Mouse (Mus musculus): ENCODE measurements around the gene Boc.

Gene Boc

DNA sequence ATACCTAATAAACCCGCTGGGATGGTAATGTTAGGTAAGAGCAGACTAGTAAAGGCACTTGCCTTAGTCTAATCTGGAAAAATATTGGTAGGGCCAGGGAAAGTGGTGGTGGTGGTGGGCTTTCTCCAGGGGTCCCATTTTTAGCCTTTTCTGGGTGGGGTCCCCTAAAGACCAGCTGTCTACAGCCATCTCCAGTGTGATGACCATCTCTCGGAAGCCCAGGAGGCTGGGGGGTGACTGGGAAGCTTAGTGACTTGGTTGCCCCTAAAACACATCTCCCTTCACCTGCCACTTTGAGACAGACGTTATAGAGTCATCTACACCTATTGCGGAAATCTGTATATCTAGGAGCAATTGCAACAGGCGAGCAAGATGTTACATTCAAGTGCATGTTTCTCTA, 6.0 kb downstream of the Boc start:
- no peak for DNase-seq (ENCODE audit: low spot score)

DNA sequence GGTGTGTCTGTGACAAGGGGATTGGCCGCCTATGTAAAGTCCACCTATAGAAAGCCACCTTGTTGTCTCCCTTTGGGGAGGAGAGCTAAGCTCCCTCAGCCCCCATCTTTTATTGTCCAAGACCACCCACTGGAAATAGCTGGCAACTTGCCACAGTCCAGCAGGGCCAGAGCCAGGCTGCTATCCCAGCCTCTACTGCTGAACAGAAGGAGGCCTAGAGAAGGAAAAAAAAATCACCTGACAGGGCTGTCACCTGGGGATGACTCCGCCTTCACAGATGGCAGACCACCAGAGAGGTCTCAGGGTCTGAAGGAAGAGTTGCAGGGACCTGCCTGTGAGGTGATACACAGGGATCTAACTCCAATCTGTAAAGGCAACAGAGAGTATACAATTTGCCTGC, 6.7 kb downstream of the Boc start:
- DNase-seq (ENCODE audit: low spot score) = no peak

DNA sequence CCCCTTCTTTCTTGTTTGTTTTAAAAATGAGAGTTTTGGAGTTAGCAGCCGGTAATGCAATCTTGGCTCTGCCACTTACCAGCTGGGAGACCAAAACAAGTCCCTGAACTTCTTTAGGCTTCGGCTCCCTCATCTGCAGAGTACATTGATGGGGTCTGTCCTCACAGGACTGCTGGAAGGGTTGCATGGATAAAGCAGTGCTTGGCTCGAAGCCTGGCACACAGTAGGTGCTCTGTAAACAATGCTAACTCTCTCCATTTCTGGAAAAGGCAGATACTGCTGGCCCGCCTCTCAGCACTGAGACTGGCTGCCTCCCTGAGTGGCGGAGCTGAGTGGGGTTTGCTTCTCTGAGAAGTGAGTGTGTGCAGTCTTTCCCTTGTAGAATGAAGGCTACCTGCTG, 7.2 kb downstream of the Boc start:
- no peak for DNase-seq (ENCODE audit: low spot score)

DNA sequence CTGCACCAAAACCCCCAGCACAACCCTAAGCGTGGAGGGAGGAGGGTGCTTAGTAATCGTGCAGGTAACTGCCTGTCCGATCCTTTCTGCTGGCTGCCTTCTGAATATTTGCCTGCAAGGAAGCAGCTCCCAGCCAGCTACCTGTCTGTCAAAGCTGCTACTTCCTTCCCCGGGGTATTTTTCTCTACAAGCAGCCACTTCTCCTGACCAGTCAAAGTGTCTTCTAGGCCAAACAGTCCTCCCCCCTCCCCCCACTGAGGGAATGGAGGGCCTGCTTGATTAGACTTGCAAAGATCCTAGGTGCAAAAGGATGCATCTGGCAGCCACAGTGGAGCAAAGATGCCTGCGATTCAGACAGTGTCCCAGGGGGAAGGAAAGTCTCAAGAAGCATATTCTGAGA, 7.9 kb downstream of the Boc start:
- DNase-seq (ENCODE audit: low spot score) = peak; percentile 32

DNA sequence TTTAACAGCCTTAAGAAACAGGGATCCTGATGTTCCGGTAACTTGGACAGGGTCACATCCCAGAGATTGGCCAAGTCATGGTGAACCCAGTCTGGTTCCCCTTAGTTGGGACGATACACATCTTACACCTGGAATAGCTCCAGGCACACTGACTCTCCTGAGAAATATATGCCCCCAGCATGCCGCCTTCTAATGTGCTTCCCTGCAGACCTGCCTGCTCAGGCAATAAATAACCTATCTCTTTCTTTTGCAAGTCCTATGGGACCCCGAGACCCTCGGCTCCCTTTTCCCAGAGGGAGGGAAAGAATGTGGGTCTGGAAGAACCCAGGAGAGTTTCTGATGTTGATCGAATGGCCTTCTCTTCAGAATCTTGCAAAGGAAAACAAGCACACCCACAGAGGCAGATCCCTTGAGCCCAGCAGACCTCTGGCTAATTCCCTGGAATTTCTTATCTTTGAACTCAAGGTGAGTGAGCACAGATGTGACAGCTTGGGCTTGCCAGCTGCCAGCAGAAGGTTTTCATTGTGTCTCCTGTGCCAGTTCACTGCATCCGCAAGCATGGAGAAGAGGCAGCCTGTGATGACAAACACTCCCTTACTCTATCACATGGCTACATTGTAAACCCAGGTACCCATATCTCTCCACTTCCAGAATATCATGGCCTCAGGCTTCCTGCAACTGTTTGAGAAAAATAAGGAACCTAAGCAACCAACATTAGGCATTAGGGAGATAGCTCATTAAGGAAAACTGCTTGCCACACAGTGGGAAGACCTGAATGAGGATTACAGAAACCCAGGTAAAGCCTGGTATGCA, 8.6 kb downstream of the Boc start:
- no peak for DNase-seq (ENCODE audit: low spot score)

DNA sequence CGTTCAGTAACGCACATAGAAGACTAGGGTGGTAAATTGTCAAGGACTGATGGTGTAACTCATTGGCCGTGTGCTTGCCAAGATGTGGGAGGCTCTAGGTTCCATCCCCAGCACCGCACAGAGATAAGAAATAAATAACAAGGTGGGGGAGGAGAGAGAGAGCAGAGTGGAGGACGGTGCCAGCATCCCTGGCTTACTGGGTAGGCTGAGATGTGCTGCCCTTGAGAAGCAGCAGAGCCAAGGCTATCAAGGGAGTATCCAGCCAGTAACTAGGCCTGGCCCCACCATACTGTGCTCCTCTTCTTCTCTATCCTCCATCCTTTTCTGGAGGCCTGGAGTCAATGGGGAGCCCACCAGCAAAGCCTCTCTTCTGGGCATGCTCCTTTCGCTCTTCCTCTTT, 9.3 kb downstream of the Boc start:
- DNase-seq (ENCODE audit: low spot score) = no peak

DNA sequence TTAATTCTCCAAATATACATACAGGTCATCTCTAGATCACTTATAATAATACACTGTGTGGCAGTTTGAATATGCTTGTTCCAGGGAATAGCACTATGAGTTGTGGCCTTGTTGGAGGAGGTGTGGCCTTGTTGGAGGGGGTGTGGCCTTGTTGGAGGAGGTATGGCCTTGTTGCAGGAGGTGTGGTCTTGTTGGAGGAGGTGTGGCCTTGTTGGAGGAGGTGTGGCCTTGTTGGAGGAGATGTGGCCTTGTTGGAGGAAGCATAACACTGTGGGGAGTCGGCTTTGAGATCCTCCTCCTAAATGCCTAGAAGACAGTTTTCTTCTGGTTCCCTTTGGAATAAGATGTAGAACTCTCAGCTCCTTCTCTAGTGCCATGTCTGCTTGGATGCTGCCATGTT, 10.7 kb downstream of the Boc start:
- DNase-seq (ENCODE audit: low spot score) = no peak

DNA sequence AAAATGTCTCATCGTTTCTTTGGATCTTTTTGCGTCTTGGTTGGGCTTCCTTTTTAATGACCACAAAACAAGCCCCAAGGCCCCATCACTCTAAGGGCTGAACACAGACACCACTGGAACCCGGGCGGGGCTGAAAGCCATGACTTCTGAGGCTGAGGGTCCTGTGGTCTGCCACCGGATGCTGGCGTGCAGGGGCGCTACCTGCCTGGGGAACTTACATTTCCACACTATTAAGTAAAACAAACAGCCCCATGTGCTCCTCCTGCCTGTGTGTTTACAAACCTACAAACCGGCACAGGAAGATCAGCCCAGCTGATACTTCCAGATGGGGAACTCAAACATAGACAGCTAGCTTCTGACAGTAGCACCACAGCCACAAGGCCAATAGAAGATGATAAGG, 11.9 kb downstream of the Boc start:
- DNase-seq (ENCODE audit: low spot score) = no peak

DNA sequence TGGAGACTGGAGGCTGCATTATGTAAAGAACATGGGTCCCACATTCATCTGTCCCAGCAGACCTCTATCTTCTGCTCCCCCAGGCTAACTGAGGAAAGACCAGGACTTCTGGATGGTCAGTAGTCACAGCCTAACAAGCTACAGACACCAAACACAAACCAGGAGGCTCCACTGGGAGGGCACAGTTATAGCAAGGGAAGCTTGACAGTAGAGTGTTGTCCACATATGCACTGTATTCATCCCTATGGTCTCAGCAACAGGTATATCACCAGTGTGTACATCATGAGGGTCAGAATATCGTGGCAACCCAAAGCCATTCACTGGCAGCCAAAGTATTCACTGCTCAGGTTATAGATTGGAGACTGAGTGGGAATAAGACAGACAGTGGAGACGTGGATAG, 12.8 kb downstream of the Boc start:
- DNase-seq (ENCODE audit: low spot score) = no peak

DNA sequence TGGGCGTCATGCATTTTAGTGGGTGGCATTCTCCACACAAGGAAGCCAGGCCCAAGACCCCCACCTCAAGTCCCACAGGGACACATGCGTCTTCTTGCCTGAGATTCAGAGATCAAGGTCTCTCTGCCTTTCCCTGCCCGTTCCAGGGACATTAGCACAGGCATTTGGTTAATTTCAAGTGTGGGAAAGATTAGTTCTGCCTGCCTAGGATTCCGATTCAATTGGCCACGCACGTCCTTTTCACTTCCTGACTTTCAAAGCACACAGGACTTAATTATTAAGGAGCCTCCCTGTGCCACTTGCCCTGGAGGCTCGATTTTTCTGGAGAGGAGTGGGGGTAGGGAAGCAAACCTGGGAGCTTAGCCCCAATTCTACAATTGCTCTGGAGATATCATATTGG, 13.5 kb downstream of the Boc start:
- DNase-seq (ENCODE audit: low spot score) = no peak

DNA sequence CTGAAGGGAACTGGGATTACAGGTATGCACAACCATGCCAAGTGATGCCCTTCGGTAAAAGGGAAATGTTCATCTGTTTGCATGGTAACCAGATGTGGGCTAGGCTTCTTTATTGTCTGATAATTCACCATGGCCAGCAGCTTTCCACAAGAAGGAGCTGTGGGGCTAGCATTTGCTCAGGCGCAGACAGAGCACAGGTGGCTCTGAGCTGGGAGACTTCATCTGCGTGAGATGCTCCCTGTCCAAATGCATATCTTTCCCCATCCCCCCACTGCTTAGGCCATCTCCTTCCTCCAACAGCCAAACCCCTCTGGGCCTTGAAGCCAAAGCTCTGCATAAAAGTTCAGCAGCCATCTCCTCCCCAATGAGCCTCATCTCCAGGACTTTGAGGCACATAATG, 15.6 kb downstream of the Boc start:
- no peak for DNase-seq (ENCODE audit: low spot score)

DNA sequence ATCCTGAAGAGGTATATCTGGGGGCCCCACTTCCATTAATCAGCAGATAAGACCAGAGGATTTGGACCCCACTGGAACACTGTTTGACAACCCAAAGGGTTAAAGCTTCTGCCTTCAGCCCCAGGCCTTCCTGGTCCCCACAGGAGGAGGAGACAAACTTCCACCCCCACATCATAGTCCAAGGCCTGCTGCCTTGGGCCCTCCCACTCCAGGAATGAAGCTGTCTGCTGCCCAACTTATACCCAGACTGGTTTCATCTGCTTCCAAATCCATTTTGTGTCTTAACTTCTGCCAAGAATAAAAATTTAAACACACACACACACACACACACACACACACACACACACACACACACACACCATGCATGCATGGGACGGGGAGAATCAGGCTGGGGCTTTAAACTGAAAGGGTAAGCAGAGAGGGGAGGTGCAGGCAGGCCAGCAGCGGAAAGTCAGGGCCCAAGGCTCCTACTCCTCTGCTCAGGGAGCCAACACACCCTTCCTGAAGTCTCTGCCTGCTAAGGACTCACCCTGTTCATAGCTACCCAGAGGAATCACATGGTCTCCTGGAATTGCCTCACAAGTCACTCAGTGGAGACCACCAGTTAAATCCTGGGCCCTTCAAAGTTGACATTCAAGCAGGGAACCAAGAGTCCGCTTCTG, 16.5 kb downstream of the Boc start:
- peak; percentile 27 for DNase-seq (ENCODE audit: low spot score)

DNA sequence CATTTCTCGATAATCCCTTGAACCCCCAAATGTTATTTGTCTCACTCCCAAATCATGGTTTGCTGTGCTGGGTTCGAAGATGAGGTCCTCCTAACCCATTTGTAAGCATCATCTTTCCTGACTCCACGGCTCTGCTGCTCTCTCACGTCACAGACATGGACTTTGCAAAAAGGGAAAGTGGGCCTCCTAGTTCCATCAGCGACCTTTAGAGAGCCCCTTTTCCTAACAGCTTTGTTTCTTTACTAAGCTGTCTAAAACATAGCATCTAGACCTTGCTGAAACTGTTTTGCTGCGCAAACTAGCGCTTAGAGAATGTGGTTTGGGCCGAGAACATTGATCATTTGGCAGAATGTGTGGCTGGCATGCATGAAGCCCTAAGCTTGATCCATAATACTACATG, 19.1 kb downstream of the Boc start:
- DNase-seq (ENCODE audit: low spot score) = no peak

DNA sequence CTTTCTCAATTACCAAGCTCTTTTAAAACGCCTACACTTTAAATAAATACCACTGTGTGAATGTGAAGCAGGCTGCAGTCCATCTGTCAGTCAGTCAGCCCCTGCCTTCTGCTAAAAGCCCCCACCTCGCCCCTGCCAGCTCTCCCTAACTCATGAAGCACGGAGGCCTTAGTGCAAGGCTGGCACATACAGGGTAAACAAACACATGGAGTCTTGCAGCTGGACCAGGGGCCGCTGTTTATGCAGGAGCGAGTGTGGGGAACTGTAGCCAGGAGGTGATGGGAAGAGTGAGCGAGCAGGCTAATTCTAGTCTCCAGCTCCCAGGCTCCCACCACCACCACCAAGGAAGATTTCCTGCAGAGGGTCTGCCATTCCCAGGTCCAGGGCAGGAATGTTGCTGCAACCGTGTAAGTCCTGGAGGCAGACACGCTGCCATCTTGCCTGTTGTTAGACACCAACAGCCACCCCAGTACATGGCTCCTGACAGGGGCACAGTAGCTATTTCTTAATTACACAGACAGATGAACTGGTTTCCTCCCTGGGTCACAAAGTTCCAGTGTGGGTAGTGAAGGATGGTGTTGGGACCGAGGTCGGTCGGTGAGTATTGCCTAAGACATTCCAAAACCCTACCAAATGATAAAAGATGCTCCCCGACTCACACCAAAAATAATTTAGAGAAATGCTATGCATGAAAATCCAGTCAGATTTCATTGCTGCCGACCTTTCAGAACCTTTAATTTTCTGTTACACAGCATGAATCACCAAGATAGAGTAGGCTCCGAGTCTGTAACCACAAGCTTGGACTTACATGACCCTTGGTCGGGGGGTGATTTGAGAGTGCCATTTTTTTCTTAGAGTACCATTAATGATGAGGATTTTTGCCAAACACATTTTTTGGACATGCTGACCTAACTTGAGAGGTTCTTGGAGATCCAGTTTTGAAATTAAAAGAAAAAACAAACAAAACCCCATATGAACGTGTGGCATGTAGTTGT, 20.0 kb downstream of the Boc start:
- DNase-seq (ENCODE audit: low spot score) = no peak

DNA sequence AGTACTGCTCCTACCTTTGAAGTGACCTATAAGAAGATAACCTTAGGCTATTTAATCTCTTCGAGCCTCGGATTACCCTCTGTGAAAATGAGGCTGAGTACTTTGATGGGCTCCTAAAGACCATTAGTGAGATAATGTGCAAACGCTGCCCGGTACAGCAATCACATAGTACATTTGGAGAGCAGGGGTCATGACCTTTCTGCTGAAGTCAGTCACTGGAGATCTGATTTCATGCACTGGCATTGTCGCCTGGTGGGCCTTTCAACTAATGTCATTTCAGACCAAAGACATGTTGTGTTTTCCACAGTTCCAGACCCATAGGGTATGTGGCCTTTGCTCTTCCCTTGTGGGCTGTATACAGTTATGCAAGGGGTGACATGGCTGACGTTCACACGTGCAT, 24.6 kb downstream of the Boc start:
- DNase-seq (ENCODE audit: low spot score) = no peak

DNA sequence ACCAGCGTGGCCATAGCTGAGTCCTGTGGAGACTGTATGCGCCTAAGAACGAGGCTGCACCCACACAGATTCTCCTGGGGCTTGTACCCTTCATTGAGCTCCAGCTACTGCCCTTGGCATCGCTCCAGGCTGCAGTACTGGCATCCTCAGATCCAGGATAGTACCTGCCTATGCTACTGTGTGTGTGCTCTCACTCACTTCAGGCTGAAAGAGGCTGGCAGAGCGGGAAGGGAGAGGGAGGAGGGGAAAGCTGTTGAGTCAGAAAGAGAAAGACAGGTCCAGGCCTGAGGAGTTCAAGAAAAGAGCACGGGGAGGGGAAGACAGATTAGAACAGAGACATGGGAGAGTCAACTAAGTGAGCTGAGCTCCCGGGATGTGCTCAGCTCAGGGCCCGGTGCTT, 25.2 kb downstream of the Boc start:
- DNase-seq (ENCODE audit: low spot score) = peak; percentile 66

DNA sequence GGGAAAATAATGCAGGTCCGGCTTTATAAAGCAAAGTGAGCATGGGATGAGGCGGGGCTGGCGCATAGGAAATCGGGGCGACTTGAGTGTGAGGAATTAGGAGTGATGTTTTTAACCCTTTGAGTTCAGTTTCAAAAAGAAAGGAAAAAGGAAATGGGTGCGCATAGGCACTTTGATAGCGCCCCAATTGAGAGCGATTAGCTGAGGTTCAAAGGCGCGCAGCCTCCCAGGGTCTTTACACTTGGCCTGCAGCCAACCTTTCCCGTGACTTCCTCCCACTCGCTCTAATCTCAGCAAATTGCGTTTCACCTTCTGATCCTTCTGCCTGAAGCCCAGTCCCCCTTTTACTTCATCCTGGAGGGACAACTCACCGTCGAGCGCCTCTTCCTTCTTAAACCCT, 25.8 kb downstream of the Boc start:
- no peak for DNase-seq (ENCODE audit: low spot score)

DNA sequence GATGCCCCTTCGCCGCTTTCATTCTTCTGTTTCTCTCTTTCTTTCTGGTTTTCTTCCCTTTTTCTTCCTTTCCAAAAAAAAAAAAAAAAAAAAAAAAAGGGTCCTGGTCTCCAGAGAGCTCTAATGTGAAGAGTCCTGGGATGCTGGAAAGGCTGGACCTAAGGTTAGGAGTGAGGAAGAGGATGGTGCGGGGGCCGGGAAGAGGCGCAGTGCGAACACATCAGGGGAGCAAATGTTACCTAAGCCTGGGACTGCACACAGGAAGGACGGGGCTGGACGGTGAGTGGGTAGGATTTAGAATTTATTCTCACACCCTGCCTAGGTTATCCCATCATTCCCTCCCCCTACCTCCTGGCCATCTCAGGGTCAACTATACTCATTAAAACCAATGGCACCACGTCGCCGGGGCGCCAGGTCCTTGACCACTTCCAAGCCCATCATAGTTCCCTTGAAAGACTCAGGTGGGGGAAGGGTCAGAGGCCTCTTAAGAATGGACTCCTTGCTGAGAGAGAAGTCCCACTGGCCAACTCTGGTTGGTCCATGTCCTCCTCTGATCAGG, 27.4 kb downstream of the Boc start:
- DNase-seq (ENCODE audit: low spot score) = no peak

DNA sequence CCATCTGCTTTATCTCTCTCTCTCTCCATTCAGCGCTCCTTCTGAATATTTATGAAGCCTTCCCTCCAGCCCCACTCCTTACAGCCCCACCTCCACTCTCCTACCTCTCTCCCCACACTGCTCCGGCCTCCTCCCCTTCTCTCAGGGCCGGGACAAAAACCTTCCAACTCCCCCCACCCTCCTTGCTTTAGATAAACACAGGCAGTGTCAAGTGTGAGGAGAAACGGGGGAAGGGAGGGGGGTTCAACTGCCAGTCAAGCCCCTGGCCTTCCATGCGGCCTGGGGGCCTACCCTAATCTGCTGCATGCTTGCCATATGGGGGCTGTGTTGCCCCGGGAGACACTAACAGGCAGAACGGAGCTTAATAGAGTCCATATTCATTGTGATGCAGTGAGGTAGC, 27.9 kb downstream of the Boc start:
- no peak for DNase-seq (ENCODE audit: low spot score)

DNA sequence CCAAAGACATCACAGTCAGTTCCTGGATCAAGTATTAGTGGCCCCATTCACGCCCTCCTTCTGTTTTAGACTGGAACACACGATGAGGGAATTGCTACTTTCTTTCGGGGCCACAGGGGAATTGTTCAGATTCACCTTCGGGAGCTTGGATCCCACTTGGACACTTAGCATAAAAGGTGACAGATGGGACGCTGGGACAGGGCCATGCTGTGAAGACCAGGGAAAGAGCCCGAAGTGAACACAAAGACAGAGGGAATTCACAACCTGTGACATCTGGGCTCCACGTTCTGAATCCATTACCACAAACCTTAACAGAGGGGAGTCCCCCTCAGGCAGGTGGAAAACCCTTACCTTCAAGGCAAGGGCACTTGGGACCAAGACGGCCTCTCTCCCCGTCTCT, 28.5 kb downstream of the Boc start:
- DNase-seq (ENCODE audit: low spot score) = no peak

DNA sequence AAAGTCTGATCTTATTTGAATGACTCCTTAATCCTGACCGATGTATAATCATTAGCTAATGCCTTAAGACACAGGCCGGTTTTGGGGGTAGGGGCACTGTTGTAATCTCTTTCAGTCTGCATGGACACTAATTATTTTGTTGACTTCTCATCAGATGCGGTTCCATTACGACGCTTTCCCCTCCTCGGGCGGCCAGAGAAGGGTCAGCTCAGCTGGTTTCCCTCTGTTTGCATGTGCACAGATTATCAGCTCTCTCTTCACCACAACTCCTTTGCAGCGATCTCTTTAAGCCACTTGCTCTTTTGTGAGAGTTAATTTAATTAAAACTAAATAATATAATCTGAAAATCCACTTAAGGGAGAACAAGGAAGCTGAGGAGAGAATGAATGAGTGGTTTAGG, 29.0 kb downstream of the Boc start:
- no peak for DNase-seq (ENCODE audit: low spot score)

DNA sequence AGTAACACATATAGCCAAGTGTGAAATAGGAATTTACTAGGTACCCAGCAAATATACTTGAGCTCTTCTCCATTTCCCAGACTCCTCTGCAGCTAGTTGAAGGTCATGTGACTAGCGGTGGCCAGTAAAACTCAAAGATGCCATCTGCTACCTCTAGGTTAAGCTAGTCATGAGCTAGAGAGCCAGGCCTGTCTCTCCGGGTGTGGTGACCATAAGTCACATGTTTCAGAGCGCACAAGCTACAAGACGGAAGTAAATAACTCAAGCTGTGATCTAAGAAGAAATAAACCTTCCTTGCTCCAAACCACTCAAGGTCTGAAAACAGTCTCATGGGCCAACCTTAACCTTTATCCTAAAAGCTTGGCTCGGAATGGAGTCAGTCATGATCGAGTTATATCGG, 29.7 kb downstream of the Boc start:
- no peak for DNase-seq (ENCODE audit: low spot score)
